Mouse (Mus musculus) heart, adult 10 weeks (tissue): Measurements from ENCODE around the gene Hmga2. TPM values are rescaled to one million over a fixed set of nuclear protein-coding genes. Genes with fewer than 3 reads are reported as not detected.

ENCODE experiments used
- polyA plus RNA-seq: library from polyadenylated mRNA; stranded (reverse); fragments of 350-450 nt; fragmentation: Illumina TruSeq; extraction: RNeasy Lipid Tissue Mini Kit (QIAGEN cat#74804); gene quantifications from one replicate; pipeline ENCODE4 v1.2.3, GENCODE M21; 2014; ENCODE audit warnings: low read depth, low replicate concordance

The Hmga2 gene
- not detected for polyA plus RNA-seq

DNA sequence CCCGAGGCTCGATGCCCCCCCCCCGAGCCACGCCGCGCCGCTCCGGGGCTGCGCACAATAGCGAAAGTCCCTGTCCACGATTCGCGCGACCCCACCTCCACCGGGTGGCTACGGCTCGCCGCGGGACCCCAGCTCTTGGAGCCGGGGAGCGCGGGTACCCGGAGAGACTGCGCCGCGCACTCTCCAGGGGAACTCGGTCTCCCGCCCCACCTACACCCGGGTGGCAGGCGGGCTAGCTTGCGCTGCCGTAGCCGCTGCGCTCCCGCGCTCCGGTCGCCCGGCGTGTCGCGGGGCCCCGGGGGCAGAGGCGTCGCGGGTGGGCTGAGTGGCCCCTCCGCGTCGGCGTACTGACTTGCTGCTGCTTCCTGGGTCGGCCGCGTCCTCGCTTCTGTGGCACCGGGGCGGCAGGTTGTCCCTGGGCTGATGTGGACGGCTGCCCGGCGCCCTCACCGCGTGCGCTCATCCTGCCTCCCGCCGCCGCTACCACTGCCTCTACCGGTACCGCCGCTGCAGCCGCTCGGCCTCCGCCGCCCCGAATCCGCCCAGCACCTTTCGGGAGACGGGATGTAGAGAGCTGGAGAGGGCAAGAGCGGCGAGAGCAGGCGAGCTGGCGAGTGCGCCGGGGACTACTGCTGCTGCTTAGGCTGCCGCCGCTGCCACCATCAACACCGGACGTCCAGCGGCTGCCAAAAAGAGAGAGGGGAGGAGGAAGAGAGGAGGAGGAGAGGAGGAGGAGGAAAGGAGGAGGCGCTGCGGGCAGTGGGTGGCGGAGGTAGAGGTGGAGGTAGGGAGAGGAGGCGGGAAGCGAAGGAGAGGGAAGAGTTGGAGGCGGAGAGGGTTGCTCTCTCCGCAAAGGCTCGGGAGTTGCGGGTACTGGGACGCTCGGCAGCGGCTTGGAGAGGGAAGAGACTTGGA lies at the start of gene Hmga2:
Gene Hmga2 (minus strand): TSS at position 869 of the 915 bp plus-strand sequence.

Other genes starting within 250 kb of the Hmga2 start
- gene Llph, start 249.4 kb downstream of the Hmga2 start, polyA plus RNA-seq: 21.3 TPM